Mouse (Mus musculus) stomach, embryonic 16.5 days (tissue): ENCODE measurements around the gene Rps5. TPM values are rescaled to one million over a fixed set of nuclear protein-coding genes. Genes with fewer than 3 reads are reported as not detected.
A peak's percentile ranks its signal among the peaks of the same experiment; 100 is the strongest.

ENCODE experiments used
- ATAC-seq: fragments of 200-750 bp; cut with Nextera tagmentation; 2 replicates; pipeline ENCODE4 v1.8.0; 2017; ENCODE audit warnings: moderate number of reproducible peaks, moderate TSS enrichment; ENCODE audit not compliant: insufficient read depth, low FRiP score
- H3K27ac ChIP-seq: fragments of 300-500 bp; sonication (generic); 2 replicates; pipeline ENCODE4 v1.5.1; 2014; ENCODE audit warnings: low read length
- H3K27me3 ChIP-seq: fragments of 300-500 bp; sonication (generic); 2 replicates; pipeline ENCODE4 v1.6.1; 2014; ENCODE audit warnings: low read length, control low read depth, mixed read lengths; ENCODE audit not compliant: control insufficient read depth, insufficient read depth
- H3K36me3 ChIP-seq: fragments of 300-500 bp; sonication (generic); 2 replicates; pipeline ENCODE4 v1.6.1; 2014; ENCODE audit warnings: low read length; ENCODE audit not compliant: control insufficient read depth, insufficient read depth
- H3K4me1 ChIP-seq: fragments of 300-500 bp; sonication (generic); 2 replicates; pipeline ENCODE4 v1.6.1; 2014; ENCODE audit warnings: low read length, control low read depth, mixed read lengths; ENCODE audit not compliant: control insufficient read depth, insufficient read depth
- H3K4me2 ChIP-seq: fragments of 300-500 bp; sonication (generic); 2 replicates; pipeline ENCODE4 v1.6.1; 2014; ENCODE audit warnings: low read depth, low read length, mixed read lengths
- H3K4me3 ChIP-seq: fragments of 300-500 bp; sonication (generic); replicated peaks from 2 replicates; pipeline ENCODE4 v1.5.1; 2014; ENCODE audit warnings: mild to moderate bottlenecking, low read length
- H3K9ac ChIP-seq: fragments of 300-500 bp; sonication (generic); 2 replicates; pipeline ENCODE4 v1.6.1; 2014; ENCODE audit warnings: low read length
- H3K9me3 ChIP-seq: fragments of 300-500 bp; sonication (generic); replicated peaks from 2 replicates; pipeline ENCODE4 v1.6.1; 2016; ENCODE audit warnings: low read length, control low read depth; ENCODE audit not compliant: control insufficient read depth
- WGBS: fragments of 180-500 bp; shearing (Covaris S2); extraction: QIAGEN DNeasy Blood & Tissue Kit; methylation state at CpG from one replicate; pipeline ENCODE4 v1.1.7; 2014; 5-methylcytosine and 5-hydroxymethylcytosine counted together
- polyA plus RNA-seq: library from polyadenylated mRNA; unstranded; fragments of >200 nt; fragmentation: Nextera tagmentation; extraction: Ambion mirVana; gene quantifications from 2 replicates; pipeline ENCODE4 v1.2.1, GENCODE M21; 2015

Gene Rps5
- polyA plus RNA-seq, 1 experiment from 2014 or later, result 872 TPM

GRCm38 (mm10) chr7:12966104-12966845, 44.2 kb downstream of the Rps5 start:
- peak overlapping the region; percentile 89 for H3K27ac ChIP-seq
- H3K4me3 ChIP-seq, result peak overlapping the region; percentile 78
- ATAC-seq, result peak; percentile 68
- H3K27me3 ChIP-seq, result no peaks in the 10 kb centered on the region
- H3K4me1 ChIP-seq, result peaks cover 13% of the 10 kb centered on the region
- under 1% methylated on average over 29 of the region's 29 CpGs for WGBS
- no peaks in the 10 kb centered on the region for H3K9me3 ChIP-seq
- peak overlapping the region; percentile 92 for H3K4me2 ChIP-seq
- H3K36me3 ChIP-seq, result peaks cover 18% of the 10 kb centered on the region; the same call in 1 of the 2 replicates
- H3K9ac ChIP-seq, result peak overlapping the region; percentile 96

DNA sequence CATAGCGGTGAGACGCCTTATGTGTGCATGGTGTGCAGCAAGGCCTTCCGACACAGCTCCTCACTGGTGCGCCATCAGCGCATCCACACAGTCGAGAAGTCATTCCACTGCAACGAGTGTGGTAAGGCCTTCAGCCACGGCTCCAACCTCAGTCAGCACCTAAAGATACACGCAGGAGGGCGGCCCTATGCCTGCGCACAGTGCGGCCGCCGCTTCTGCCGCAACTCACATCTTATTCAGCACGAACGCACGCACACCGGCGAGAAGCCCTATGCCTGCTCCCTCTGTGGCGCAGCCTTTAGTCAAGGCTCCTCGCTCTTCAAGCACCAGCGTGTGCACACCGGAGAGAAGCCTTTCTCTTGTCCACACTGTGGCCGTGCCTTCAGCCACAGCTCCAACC, 48.8 kb downstream of the Rps5 start:
- peaks cover 8% of the 10 kb centered on the region for H3K4me1 ChIP-seq
- no peak overlapping the region for H3K4me2 ChIP-seq
- H3K9ac ChIP-seq, result no peak overlapping the region
- H3K27ac ChIP-seq, result no peak overlapping the region
- H3K9me3 ChIP-seq, result no peaks in the 10 kb centered on the region
- H3K36me3 ChIP-seq, result peaks cover 23% of the 10 kb centered on the region; the same call in 1 of the 2 replicates
- 94% methylated on average over 25 of the region's 25 CpGs for WGBS
- no peak for ATAC-seq
- H3K27me3 ChIP-seq, result no peaks in the 10 kb centered on the region
- H3K4me3 ChIP-seq, result no peak overlapping the region

Other genes with a start within 250 kb of the Rps5 start
- gene Vmn2r55, start 237.3 kb upstream of the Rps5 start, polyA plus RNA-seq, result not detected in 2 replicates
- gene Vmn2r56, start 187.3 kb upstream of the Rps5 start, polyA plus RNA-seq, result not detected in 2 replicates
- 5.7 and 7.6 TPM in 2 replicates for gene Zscan18, start 118.7 kb upstream of the Rps5 start, polyA plus RNA-seq
- gene Zfp329, start 103.4 kb upstream of the Rps5 start, polyA plus RNA-seq, result 13.8 and 14.5 TPM in 2 replicates
- 36.0 and 38.7 TPM in 2 replicates for gene Zfp110, start 87.5 kb upstream of the Rps5 start, polyA plus RNA-seq
- 3.3 and 3.7 TPM in 2 replicates for gene Zfp128, start 41.1 kb upstream of the Rps5 start, polyA plus RNA-seq
- 14.1 and 14.8 TPM in 2 replicates for gene Zscan22, start 24.5 kb upstream of the Rps5 start, polyA plus RNA-seq
- 2.3 and 3.2 TPM in 2 replicates for gene Rnf225, start 5.1 kb downstream of the Rps5 start, polyA plus RNA-seq
- 8.3 and 8.8 TPM in 2 replicates for gene Zfp324, start 43.5 kb downstream of the Rps5 start, polyA plus RNA-seq
- 7.2 and 8.9 TPM in 2 replicates for gene Zfp446, start 55.6 kb downstream of the Rps5 start, polyA plus RNA-seq
- 0.95 and 1.4 TPM in 2 replicates for gene Slc27a5, start 75.9 kb downstream of the Rps5 start, polyA plus RNA-seq
- gene Trim28, start 76.8 kb downstream of the Rps5 start, polyA plus RNA-seq, result 122 and 130 TPM in 2 replicates
- gene Zbtb45, start 87.7 kb downstream of the Rps5 start, polyA plus RNA-seq, result 18.4 and 20.2 TPM in 2 replicates
- gene Chmp2a, start 112.5 kb downstream of the Rps5 start, polyA plus RNA-seq, result 189 and 190 TPM in 2 replicates
- gene Ube2m, start 116.0 kb downstream of the Rps5 start, polyA plus RNA-seq, result 21.4 and 22.1 TPM in 2 replicates
- 2.5 and 2.7 TPM in 2 replicates for gene Mzf1, start 132.5 kb downstream of the Rps5 start, polyA plus RNA-seq
- not detected in 2 replicates for gene Vmn1r85, start 172.9 kb downstream of the Rps5 start, polyA plus RNA-seq
- gene Vmn1r86, start 197.6 kb downstream of the Rps5 start, polyA plus RNA-seq, result not detected in 2 replicates
- not detected in 2 replicates for gene Vmn1r87, start 217.9 kb downstream of the Rps5 start, polyA plus RNA-seq
- gene Vmn1r88, start 237.3 kb downstream of the Rps5 start, polyA plus RNA-seq, result not detected in 2 replicates